Mouse (Mus musculus): ENCODE data around the gene Aspm.
A peak's percentile ranks its signal among the peaks of the same experiment; 100 is the strongest.
"Not testable (repeated sequence)": the region's sequence is repeated elsewhere in the genome, so short reads cannot be mapped to it uniquely, and the experiment has no call there.

The Aspm gene

GRCm38 (mm10) chr1:139454340-139455225, at the start of gene Aspm:
Aspm (plus strand) TSS chr1:139454772.
- peak; percentile 82 to 87 for DNase-seq (ENCODE audit: low spot score in 2 of 2)

GRCm38 (mm10) chr1:139405766-139406165, 48.8 kb upstream of the Aspm start:
- no peak for DNase-seq (ENCODE audit: low spot score in 2 of 2)

GRCm38 (mm10) chr1:139407701-139408100, 46.9 kb upstream of the Aspm start:
- DNase-seq (ENCODE audit: low spot score in 2 of 2), result no peak

GRCm38 (mm10) chr1:139412365-139412764, 42.2 kb upstream of the Aspm start:
- not testable (repeated sequence) for DNase-seq (ENCODE audit: low spot score in 2 of 2)

- DNase-seq (ENCODE audit: low spot score in 2 of 2), result no peak
These were observed 41.1 kb upstream of the Aspm start for GRCm38 (mm10) chr1:139413465-139413864.

- DNase-seq (ENCODE audit: low spot score in 2 of 2), result no peak
These were observed 33.1 kb upstream of the Aspm start for GRCm38 (mm10) chr1:139421521-139421874.

GRCm38 (mm10) chr1:139421875-139422791, 32.4 kb upstream of the Aspm start, which contains the start of gene Zbtb41:
Zbtb41 (plus strand) TSS chr1:139422288.
- DNase-seq (ENCODE audit: low spot score in 2 of 2), result peak; percentile 79 to 80

- DNase-seq (ENCODE audit: low spot score in 2 of 2), result no peak
These were observed 31.6 kb upstream of the Aspm start for GRCm38 (mm10) chr1:139422941-139423340.

GRCm38 (mm10) chr1:139423931-139424330, 30.6 kb upstream of the Aspm start:
- DNase-seq (ENCODE audit: low spot score in 2 of 2), result no peak

GRCm38 (mm10) chr1:139425006-139425405, 29.6 kb upstream of the Aspm start:
- no peak for DNase-seq (ENCODE audit: low spot score in 2 of 2)

- no peak for DNase-seq (ENCODE audit: low spot score in 2 of 2)
These were observed 16.2 kb upstream of the Aspm start for GRCm38 (mm10) chr1:139438373-139438772.

- not testable (repeated sequence) for DNase-seq (ENCODE audit: low spot score in 2 of 2)
These were observed 11.5 kb upstream of the Aspm start for GRCm38 (mm10) chr1:139443103-139443502.

- no peak for DNase-seq (ENCODE audit: low spot score in 2 of 2)
These were observed 776 bp downstream of the Aspm start for GRCm38 (mm10) chr1:139455226-139455869.

- DNase-seq (ENCODE audit: low spot score in 2 of 2), result no peak
These were observed 6.2 kb downstream of the Aspm start for GRCm38 (mm10) chr1:139460807-139461206.

GRCm38 (mm10) chr1:139465936-139466335, 11.4 kb downstream of the Aspm start:
- no peak for DNase-seq (ENCODE audit: low spot score in 2 of 2)

GRCm38 (mm10) chr1:139478898-139479297, 24.3 kb downstream of the Aspm start:
- no peak for DNase-seq (ENCODE audit: low spot score in 2 of 2)

- no peak for DNase-seq (ENCODE audit: low spot score in 2 of 2)
These were observed 25.7 kb downstream of the Aspm start for GRCm38 (mm10) chr1:139480246-139480645.

- no peak for DNase-seq (ENCODE audit: low spot score in 2 of 2)
These were observed 26.6 kb downstream of the Aspm start for GRCm38 (mm10) chr1:139481146-139481545.

GRCm38 (mm10) chr1:139494630-139495029, 40.1 kb downstream of the Aspm start:
- DNase-seq (ENCODE audit: low spot score in 2 of 2), result no peak

GRCm38 (mm10) chr1:139495408-139495807, 40.8 kb downstream of the Aspm start:
- no peak for DNase-seq (ENCODE audit: low spot score in 2 of 2)

- DNase-seq (ENCODE audit: low spot score in 2 of 2), result no peak
These were observed 41.6 kb downstream of the Aspm start for GRCm38 (mm10) chr1:139496212-139496611.

- no peak for DNase-seq (ENCODE audit: low spot score in 2 of 2)
These were observed 45.2 kb downstream of the Aspm start for GRCm38 (mm10) chr1:139499751-139500150.

All from frontal cortex, postnatal 14 days (tissue).